Mouse (Mus musculus) kidney, adult 2 months (tissue): ENCODE measurements around the gene Cytip.

ENCODE experiments used
- CTCF ChIP-seq: fragments of 200-500 bp; conservative IDR thresholded peaks from 2 replicates; pipeline ENCODE4 v1.5.1; 2011; ENCODE audit warnings: low read depth, mild to moderate bottlenecking, control low read depth, low read length, moderate library complexity, mixed read lengths; ENCODE audit not compliant: insufficient read depth, insufficient read length
- POLR2A ChIP-seq: fragments of 200-500 bp; IDR thresholded peaks from one replicate; pipeline ENCODE4 v1.6.1; 2011; ENCODE audit warnings: low read depth, low read length, control low read depth

- TF ChIP-seq POLR2A (no peak), CTCF (no peak)
Measured at GRCm38 (mm10) chr2:58166764-58167163, 28.6 kb downstream of the Cytip start.
